Mouse (Mus musculus) cerebellum, adult 9-11 months (tissue): ENCODE measurements around the gene Gss.
"Not testable (repeated sequence)": the region's sequence is repeated elsewhere in the genome, so short reads cannot be mapped to it uniquely, and the experiment has no call there.

Experiments
- DNase-seq: peaks from one replicate; pipeline ENCODE4 v3.0.0; 2022

The Gss gene

DNA sequence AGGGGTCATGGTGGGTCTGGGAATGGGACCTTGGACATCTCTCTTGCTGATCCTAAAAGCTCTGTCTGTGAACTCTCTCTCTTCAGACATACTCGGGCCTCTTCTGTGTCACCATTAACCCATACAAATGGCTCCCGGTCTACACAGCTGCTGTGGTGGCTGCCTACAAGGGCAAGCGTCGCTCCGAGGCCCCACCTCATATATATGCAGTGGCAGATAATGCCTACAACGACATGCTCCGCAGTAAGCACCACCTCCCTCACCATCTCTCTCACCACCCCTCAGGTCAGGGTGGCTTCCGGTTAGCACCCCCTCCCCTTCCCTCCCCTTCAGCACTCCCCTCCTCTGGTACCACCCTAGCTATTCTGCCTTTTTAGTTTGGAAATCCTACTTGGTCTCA lies 21.3 kb upstream of the Gss start:
- no peak for DNase-seq

DNA sequence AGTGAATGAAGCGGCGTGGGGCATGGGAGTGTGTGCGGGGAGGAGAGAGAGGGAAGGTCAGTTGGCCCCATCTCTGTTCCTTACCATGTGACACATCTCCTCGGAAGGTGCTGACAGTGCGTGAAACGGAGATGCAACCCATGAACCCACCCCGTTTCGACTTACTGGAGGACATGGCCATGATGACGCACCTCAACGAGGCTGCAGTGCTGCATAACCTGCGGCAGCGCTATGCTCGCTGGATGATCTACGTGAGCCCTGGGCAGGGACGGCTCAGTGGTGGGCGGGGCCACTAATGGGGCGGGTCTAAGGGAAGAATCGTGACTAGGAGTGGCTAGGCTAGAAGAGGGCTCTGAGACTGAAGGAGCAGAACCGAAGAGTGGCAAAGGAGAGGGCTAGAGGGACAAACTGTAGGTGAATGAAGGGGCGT lies 20.7 kb upstream of the Gss start:
- DNase-seq, result peak; percentile 85

DNA sequence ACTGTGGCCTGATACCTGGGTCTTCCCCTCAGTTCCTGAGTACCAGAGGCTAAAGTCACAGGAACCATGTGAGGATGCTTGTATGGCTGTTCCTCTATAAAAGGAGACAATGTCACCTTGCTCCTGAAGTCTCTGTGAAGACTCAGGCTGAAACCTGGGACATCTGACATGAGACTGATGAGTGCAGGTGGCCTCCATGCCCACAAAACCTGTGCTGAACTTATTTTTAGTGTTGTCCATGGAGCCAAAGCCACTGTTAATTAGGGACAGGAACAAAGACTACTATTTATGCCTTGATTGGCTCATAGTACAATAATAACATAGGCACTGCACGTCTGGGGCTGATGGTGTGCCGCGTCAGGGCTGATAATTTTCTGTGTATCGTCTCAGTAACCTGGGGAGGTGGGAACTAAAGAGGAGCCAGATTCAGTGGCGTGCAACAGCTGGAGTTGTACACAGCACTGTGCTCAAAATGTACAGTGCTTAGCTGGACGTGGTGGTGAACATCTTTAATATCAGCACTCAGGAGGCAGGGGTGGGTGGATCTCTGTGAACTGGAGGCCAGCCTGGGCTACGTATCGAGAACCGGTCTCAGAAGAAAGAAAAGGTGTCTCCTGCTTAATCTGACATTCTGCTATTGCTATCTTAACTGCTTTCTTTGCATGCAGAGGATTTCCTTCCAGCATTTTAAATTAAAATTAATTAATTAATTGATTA lies 19.4 kb upstream of the Gss start:
- DNase-seq, result no peak

DNA sequence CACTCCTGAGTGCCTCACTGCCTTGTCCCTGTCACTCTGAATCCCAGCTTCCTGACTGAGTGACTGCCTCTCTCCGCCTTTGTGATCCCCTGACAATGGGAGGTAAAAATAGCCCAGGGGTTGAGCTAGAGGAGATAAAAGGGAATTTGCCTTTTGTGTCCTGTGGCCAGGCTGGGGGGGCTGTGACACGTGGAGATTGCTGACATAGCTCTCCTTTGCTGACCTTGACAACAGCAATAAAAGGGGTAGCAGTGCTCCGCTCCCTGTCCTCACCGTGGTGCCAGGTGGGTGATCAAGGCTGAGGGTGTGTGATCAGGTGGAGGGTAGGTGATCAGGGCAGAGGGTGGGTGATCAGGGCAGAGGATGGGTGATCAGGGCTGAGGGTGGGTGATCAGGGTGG lies 18.4 kb upstream of the Gss start, which contains the start of gene Myh7b:
Gene Myh7b, plus strand, starts transcription at position 235 of the 400 bp plus-strand sequence.
- no peak for DNase-seq

DNA sequence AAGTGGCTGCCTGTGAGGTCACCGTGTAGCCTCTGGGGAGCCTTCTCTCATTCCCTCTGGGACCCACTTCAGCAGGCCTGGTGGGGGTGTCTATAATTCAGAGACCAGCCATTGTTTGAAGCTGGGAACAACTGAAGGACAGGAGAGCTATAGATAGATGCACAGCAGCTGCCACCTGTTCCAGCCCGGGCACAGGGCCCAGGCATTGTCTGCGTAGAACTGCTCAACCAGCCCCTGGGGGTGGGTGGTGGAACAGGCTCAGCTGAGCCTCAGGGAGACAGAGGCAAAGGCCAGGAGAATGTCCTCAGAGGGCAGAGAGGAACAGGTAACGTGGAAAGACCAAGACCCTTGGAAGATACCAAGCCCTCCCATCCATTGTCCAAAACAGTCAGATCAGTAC lies 13.8 kb upstream of the Gss start:
- DNase-seq, result peak; percentile 82

DNA sequence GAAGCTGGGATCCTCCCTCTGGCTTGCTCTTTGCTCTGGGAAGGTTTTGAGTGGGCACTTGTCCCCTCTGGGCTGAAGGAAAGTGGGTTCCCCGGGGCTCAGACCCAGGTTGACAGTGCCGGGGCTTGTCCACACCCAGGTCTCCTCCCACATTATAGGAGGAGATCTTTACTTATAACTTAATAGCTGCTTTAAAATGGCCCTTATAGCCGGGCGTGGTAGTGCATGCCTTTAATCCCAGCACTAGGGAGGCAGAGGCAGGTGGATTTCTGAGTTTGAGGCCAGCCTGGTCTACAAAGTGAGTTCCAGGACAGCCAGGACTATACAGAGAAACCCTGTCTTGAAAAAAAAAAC lies 12.6 kb upstream of the Gss start:
- DNase-seq, result not testable (repeated sequence)

DNA sequence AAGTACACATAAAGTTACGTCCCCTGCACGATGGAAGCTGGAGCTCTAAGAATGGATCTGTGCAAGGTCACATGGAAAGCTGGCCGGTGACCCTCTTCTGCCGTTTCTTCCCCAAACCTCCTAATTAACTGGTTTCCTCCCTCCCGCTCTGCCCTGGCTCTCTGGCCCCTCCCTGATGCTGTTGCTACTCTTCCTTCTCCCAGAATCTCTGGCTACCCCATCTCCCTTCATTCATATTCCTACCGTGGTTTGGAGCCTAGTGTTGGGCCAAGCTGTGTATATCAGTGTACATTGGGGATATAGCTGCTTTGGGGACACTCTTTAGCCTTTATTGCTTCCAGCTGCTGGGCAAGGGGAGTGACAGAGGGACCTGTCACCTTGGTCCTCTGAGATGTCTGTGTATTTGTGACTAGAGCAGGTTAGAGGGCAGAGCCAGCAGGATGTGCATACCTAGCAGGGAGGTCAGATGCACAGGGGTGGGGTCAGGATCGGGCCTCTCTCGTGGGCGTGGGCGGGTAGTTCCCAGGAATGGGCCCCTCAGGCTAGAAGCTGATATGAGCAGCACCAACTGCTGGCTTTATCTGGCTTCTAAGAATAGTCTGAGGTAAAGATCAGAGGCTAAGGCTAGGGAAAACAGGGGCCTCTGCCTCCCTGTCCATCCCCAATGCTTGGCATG lies 12.1 kb upstream of the Gss start:
- no peak for DNase-seq

DNA sequence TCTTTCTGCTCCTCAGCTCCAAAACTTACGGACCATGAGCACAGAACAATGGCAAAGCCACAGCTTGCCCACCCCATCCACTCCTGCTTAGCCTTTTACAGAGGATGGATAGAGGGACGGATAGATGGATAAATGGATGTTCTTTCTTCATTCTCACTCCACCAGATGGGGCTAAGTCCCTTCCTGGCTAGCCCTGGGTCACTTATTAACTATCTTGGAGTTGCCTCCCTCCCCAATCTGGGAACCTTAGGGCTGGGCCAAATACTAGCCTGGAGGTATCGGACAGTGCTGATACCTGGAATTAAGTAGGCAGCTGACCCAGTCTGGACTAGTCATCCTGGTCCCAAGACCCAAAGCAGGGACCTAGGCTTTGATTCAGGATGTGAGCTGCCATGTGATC lies 11.1 kb upstream of the Gss start:
- no peak for DNase-seq

DNA sequence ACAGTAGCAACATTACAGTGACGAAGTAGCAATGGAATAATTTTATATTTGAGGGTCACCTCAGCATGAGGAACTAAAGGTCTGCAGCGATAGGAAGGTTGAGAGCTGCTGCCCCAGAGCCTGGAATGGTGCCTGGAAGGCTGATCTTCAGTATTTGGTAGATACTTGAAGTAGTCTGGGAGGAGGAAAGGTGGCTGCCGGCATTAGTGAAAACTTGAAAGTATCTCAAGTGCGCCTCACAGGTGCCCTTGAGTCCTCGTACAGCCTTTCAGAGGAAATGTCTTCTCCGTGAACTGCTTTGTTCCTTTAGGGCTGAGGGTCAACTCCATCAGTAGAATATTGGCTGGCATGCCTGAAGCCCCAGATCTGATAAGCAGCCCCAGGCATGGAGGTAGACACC lies 2.9 kb upstream of the Gss start:
- DNase-seq, result no peak

DNA sequence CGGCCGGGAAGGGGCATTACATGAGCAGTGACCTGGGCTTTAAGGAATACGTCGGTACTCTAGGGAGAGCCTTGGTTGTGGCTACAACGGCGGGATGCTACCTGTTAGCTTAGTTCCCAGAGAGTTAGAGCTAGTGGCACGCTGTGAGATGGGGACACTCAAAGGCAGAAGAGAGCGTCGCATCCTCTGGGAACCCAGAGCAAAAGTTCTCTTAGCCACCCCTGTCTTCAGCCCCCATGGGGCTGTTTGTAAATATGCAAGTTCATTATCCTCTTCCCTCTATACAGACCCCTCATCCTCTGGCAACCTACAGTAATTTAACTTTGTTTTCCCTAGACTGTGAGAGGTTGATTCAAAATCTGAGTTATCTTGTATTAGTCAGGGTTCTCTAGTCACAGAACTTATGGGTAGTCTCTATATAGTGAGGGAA lies 259 bp upstream of the Gss start:
- DNase-seq, result no peak

DNA sequence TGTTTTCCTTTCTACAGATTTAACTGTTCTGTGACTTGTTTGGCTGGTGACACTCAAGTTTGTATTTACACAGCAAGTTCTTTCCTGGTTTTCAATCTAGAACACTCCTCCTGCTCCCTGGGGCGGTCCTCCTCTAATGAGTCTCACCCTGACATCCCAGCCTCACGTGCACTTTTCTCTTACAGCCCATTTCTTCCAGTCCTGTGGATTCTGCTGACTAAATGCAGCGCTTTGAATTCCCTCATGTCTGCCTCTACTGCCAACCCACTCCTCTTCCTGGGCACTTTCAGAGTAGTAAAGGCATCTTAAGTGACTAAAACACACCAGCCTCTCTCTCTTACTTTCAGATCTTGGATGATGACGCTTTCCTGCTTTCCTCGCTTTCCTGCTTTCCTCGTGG lies 934 bp downstream of the Gss start:
- DNase-seq, result no peak

DNA sequence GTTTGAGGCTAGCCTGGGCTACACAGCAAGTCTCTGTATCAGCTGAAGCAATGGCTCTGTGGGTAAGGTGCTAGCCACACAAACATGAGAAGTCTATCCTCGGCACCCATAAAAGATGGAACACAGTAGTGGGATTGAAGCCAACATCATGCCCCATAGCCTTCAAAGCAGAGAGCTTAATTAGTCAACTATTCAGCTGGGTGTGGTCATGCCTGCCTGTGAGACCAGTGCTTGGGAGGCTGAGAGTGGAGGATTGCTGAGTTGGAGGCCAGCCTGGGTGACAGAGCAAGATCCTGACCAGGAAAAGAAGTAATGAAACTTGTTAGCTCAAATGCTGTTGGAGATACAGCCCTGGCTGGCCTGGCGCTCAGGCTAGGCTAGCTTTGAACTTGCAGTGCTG lies 1.7 kb downstream of the Gss start:
- DNase-seq, result no peak

DNA sequence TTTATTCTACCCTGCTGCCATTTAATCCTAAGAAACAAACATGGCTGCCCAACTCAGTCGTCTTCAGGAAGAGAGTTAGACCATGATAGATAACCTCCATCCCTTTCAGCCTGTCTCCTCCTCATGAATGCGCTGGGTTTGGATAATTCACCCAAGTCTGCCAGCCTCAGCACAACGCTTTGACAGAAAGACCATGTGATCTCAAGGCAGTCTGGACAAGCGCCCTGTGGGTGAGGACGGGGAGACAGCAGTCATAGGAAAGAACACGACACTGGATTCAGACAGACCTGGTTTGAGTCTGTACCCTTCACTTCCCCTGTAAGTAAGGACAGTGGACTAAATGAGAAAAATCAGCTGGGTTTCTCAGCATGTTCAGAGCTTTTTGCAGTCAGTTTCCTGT lies 3.1 kb downstream of the Gss start:
- DNase-seq, result no peak

DNA sequence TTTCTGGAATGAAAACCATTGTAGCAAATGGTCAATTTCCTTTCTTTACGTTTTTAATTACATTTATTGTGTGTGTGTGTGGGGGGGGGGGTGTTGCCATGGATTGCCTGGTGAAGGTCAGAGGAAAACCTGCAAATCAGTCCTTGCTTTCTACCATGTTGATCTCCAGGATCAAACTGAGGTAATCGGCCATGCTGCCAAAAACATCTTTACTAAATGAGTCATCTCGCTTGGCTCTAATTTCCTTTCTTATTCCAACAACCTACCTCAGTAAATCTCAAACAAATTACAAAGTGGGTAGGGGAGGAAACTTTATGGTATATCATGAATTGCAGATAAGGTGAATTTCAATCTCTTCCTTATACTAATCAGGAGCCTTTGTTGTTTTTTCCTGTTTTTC lies 4.5 kb downstream of the Gss start:
- DNase-seq, result no peak

DNA sequence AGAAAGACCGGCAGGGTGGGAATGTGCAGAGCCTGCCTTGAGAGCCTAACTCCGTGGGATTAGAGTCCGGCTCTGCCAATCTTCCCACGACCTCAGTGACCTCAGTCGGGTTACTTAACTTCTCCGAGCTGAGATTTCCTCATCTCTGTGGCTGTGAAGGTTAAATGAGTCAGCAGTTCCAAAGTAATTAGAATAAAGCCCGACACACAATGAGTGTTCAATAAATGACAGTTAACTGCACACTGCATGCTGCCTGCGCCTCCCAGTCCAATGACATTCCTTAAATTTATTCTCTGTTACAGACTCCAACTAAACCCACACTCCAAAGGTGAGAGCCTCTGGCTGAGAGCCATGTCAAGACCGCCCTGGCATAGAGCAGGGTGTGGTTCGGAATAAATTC lies 7.1 kb downstream of the Gss start:
- DNase-seq, result no peak

DNA sequence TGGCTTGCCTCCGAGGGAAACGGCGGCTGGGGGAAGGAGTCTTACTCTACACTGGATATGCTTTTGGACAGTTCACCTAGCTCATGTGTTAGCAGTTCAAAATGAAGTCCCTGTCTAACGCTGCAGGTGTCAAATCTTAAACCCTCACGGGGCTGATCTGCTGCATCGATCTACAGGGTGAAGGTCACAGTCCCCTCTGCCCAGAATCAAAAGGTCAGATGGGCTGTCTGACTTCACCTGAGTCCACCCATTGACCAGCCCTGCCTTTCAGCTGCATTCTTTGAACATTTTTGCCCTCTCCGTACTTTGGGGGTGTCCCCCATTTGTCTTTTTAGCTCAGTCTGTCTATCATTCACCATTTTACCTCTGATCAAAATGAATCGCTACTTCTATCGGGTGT lies 7.5 kb downstream of the Gss start:
- no peak for DNase-seq

DNA sequence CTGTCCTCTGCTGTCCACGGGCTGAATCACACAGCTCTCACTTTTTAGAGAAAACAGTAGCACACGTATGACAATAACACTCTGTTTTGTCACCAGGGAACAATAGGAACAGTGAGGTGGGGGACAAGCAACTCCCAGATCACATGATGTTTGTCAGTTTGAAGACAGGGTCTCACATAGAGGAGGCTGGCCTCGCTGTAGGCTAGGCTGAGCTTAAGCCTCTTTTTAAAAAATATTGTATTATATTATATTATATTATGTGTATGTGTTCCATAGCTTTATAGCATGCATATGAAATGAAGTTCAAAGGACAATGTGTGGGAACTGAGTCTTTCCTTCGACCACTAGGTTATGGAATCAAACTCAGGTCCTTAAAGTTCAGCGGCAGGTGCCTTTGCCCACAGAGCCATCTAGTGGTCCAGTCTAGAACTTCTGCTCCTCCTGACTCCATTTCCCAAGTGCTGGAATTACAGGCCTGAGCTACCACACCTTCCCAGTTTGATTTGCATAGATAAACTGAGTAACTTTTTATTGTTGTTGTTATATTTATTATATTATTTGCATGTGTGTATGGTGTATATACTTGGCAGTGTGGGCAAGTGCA lies 8.6 kb downstream of the Gss start:
- DNase-seq, result no peak

DNA sequence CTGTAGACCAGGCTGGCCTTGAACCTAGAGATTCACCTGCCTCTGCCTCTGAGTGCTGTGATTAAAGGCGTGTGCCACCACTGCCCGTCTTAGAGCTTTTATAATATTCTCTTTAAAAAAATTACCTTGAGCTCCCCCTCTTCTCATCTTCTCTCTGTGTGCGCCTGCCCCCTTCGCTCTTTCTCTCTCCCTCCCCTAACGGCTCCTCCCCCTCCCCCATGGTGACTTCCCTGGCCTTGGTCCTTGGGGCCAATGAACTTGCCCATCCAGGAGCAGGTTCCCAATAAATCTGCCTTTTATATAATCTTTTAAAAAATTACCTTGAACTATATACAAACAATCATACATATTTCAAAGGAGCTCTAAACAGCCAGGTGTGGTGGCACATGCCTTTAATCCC lies 9.6 kb downstream of the Gss start:
- DNase-seq, result no peak

DNA sequence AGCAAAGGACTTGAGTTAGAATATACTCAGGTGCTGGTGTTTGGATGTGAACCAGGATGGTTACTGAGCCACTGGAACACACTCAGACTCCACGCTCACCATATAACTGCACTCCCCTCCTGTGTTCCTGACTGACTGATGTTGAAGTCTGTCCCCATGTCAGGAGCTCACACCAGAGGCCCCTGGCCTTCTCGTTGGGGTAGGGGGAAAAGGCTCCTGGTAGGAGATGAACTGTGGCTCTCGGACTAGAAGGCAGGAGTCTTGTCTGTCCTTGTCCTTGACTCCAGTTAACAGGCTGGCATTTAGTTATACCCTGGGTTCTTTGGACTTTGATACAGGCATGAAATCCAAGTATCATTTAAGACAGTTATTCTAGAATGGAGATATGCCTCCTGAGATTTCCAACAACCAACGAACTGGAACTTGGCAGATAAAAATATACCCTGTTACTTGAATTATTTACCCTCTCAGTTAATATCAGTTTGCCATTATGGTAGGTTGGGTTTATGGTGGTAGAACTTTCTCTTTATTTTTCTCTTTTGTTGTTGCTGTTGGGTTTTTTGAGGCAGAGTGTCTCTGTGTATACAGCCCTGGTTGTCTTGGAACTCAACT lies 10.1 kb downstream of the Gss start:
- no peak for DNase-seq

DNA sequence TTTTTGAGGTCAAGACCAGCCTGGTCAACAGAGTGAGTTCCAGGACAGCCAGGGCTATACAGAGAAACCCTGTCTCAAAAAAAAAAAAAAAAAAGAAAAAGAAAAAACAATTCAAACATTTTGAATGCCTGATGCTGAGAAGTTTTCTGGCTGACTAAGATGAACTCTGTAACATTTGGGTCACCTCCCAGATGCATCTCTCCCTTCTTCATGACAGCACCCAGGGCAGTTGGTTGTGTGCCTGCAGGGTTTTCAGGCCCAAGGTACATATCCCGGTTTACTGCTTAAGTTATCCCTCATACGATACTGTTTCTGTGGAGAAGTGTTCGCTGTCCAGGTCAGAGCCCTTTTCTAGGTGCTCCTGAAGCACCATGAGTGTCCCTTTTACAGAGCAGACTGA lies 12.3 kb downstream of the Gss start:
- no peak for DNase-seq

DNA sequence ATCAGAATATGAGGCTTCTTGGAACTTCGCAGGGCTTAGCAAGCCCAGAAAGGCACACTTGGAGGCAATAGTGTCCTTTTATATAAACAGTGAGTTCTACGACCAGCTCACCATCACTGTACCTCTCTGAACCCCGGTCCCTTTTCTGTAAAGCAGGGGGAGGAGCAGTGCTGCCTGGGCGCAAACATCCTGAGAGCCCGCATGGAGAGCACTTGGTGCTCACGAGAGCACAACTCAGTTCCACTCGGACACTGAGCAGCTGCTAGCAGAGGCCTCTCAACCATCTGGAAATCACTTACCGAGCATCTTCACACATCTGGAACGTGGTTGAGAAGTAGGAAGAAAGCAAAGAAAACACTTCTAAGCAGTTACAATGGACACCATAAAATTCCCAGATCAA lies 16.0 kb downstream of the Gss start:
- DNase-seq, result no peak

DNA sequence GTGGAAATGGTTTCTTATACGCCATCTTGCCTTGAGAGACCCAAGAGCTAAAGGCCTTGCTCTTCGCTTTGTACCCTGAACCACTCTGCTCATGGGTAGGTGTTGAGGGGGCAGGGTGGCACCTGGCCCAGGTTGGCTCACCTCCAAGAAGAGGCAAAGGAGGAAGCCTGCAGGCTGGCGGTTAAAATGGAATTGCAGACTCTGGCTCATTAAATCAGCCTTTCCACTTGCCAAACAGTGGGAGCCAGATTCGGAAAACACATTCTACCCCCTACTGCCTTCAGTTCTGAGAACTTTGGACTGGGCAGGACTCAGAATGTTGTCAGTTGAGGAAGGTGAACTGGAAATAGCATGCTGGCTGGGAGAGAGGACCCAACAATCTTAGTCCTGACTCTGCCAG lies 17.9 kb downstream of the Gss start:
- DNase-seq, result peak; percentile 69

DNA sequence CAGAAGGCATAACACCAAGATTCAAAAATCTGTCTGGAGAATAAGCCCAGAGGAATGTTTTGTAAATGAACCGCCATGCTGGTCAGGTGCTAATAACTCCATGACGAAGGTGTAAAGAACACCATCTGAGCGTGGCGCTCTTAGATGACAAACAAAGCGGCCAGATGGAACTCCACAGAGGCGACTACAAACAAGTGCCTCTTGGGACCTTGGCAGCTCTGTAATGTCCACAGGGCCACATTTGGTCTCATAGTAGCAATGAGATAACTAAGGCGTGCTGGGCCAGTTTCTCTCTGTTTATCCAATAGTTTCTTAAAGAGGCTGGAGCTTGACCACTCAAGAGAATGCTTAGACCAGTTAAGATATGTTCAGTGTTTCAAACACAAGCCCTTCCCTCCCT lies 18.6 kb downstream of the Gss start:
- DNase-seq, result no peak

DNA sequence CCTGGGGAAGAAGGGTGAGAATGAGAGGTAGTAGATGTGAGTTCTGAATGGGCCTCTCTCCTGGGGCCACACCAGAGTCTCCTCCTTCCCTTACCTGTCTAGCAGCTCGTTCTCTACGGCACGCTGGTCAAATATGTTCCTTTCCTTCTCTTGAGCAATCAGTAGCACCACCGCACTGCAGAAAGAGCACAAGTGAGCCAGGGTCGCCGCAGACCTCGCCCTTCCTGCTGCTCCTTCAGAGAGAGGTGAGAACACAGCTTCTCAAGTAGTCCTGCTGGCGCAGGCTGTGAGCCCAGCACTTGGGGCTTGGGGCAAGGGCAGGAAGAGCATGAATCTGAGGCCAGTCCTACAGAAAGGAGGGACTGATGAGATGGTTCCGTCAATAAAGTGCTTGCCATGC lies 19.6 kb downstream of the Gss start:
- no peak for DNase-seq
